Mouse (Mus musculus): Measurements from ENCODE around the gene Polrmt. TPM values are rescaled to one million over a fixed set of nuclear protein-coding genes. Genes with fewer than 3 reads are reported as not detected.

Gene Polrmt
- total RNA-seq, 2 experiments from 2014 or later = 45.3 to 49.0 TPM

DNA sequence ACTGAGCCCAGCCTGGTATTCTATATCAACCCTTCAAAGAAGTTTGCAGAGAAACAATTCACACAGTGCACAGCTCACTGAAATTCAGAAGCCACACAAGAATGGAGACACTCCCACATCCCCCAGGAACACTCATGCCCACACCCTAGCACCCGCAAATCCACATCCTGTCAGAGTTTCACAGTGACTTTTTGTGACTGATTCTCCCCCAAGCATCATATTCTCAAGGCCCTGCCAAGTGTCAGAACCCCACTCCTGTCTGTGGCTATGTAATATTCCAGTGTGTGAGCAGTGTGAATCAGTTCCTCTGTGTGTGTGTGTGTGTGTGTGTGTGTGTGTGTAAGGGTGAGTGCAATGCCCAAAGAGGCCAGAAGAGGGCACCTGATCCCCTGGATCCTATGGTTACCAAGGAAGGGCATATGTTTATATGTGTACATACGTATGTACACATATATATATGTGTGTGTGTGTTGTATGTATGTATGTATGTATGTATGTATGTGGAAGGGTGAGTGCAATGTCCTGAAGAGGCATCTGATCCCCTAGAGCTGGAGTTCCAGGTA lies 54.3 kb downstream of the Polrmt start:
- DNase-seq (ENCODE audit: low spot score in 2 of 2) = no peak

DNA sequence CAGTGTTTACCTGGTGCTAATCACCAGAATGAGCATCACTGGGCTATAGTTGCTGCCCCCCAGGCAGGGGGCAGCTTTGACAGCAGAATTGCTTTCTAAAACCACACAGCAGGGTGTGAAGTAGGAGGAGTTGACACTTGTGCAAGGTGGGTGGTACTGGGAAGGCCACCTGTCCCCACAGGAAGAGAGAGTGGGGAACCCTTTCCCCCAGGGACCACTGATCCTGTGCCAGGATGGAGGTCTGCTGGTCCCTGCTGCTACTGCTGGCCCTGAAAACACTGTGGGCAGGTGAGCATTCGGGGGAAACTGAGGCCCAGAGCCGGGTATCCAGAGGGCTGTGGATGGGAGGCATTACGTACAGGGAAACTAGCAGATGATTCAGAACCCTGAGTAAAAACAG lies 57.2 kb downstream of the Polrmt start:
- no peak for DNase-seq (ENCODE audit: low spot score in 2 of 2)

DNA sequence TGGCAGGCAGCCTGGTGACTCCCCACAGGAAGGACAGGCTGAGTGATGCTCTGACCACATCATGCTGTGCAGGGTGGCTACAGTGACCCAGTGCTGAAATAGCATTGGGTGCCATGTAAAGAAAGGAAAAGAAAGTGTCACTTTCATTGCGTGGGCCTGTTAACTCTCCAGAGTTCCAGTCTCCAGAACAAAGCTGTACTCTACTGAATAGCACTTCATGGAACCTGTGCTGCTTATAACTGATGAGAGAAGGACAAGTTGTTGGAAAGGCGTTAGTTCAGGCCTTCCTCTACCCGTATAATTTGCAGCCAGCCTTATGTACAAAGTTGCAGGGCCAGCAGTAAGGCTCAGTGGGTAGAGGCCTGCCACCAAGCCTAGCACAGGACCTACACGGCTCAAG lies 57.7 kb downstream of the Polrmt start, which contains the start of gene Gzmm:
Gene Gzmm, plus strand, starts transcription at position 301 of the 400 bp plus-strand sequence.
- DNase-seq (ENCODE audit: low spot score in 2 of 2) = no peak

DNA sequence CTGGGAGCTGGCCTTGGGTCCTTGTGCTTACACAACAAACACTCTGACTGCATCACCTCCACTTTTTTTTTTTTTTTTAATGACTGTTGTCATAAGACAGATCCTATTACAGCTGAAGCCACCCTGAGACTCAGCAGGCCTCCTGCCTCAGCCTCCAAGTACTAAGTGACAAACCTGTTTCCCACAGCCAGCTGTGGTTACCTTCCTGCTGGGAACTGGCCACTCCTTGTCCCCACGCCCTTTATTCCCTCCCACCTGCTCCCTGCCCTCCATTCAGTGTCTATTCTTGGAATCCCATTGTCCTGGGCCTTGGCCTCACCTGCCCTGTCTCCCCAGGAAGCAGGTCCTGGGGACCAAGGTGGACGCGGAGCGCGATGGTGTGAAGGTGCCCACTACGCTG lies 58.9 kb downstream of the Polrmt start:
- DNase-seq (ENCODE audit: low spot score in 2 of 2) = no peak

DNA sequence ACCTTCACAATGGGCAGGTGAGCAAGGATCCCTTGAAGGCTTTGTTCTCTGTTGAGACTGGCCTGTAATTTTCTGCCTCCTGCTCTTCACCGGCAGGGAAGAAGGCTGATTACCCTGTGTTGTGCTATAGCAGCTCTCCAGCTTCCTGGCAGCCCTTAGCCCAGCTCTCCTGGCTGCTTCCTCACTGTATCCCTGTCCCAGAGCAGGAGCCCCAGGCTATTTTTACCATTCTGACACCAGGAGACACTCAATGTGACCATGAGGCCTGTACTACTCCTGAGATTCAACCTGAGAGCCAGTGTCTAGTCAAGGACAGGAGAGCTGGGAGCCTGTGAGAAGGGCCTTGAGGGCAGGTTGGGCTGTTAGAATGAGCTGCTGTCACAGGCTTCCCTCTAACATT lies 59.7 kb downstream of the Polrmt start:
- DNase-seq (ENCODE audit: low spot score in 2 of 2) = no peak

DNA sequence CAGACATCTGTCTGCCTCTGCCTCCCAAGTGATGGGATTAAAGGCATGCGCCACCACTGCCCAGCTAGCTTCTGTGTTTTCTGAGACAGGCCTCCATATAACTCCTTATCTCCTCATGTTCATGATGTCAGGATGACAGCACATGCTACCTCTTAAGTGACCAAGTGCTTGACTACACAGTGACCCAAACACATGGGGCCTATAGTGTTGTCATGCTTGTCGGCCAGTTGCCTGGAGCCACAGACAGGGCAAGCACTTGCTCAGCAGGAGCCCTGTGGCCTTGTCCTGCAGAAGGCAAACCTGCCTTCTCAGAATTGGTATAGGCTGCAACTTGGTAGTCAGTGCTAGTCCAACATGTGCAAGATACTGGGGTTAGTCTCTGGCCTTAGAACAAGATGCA lies 60.2 kb downstream of the Polrmt start:
- DNase-seq (ENCODE audit: low spot score in 2 of 2) = no peak

Other genes starting within 250 kb of the Polrmt start
- 1 to 10 TPM; 5.2 to 8.5 TPM for gene Plpp2, start 212.8 kb downstream of the Polrmt start, total RNA-seq (2021)
- gene Mier2, start 191.4 kb downstream of the Polrmt start, total RNA-seq (2021) = 10 to 100 TPM; 51.5 to 52.8 TPM
- gene Theg, start 159.2 kb downstream of the Polrmt start, total RNA-seq (2021) = not detected
- 1 to 10 TPM; 6.5 to 8.3 TPM for gene C2cd4c, start 132.6 kb downstream of the Polrmt start, total RNA-seq (2021)
- gene Shc2, start 108.7 kb downstream of the Polrmt start, total RNA-seq (2021) = 10 to 100 TPM; 42.7 to 44.5 TPM
- under 1 TPM; 0.52 to 0.53 TPM for gene Odf3l2, start 100.8 kb downstream of the Polrmt start, total RNA-seq (2021)
- under 1 TPM in 1 of 2 experiments, not detected in 1; 0.37 TPM for gene Madcam1, start 82.0 kb downstream of the Polrmt start, total RNA-seq (2021)
- 10 to 100 TPM; 72.3 to 73.2 TPM for gene Tpgs1, start 77.2 kb downstream of the Polrmt start, total RNA-seq (2021)
- 10 to 100 TPM; 60.9 to 68.5 TPM for gene Cdc34, start 64.4 kb downstream of the Polrmt start, total RNA-seq (2021)
- 1 to 10 TPM; 1.7 to 1.9 TPM for gene Gzmm, start 57.6 kb downstream of the Polrmt start, total RNA-seq (2021)
- gene Bsg, start 42.1 kb downstream of the Polrmt start, total RNA-seq (2021) = 100 to 1,000 TPM; 695 to 807 TPM
- gene Hcn2, start 29.9 kb downstream of the Polrmt start, total RNA-seq (2021) = 10 to 100 TPM; 89.2 to 96.6 TPM
- gene Fgf22, start 8.5 kb upstream of the Polrmt start, total RNA-seq (2021) = 1 to 10 TPM in 1 of 2 experiments, under 1 TPM in 1; 0.88 to 1.7 TPM
- 10 to 100 TPM; 86.1 to 90.5 TPM for gene Rnf126, start 20.4 kb upstream of the Polrmt start, total RNA-seq (2021)
- 1 to 10 TPM; 1.2 to 2.4 TPM for gene Fstl3, start 30.7 kb upstream of the Polrmt start, total RNA-seq (2021)
- gene Prss57, start 44.4 kb upstream of the Polrmt start, total RNA-seq (2021) = under 1 TPM in 1 of 2 experiments, not detected in 1; 0.16 TPM
- gene Palm, start 47.0 kb upstream of the Polrmt start, total RNA-seq (2021) = 100 to 1,000 TPM; 356 to 379 TPM
- gene Misp, start 74.4 kb upstream of the Polrmt start, total RNA-seq (2021) = under 1 TPM; 0.26 to 0.53 TPM
- 10 to 100 TPM; 62.9 to 70.2 TPM for gene Ptbp1, start 107.8 kb upstream of the Polrmt start, total RNA-seq (2021)
- 1 to 10 TPM; 2.3 to 3.0 TPM for gene Prtn3, start 127.9 kb upstream of the Polrmt start, total RNA-seq (2021)
- gene Plppr3, start 128.1 kb upstream of the Polrmt start, total RNA-seq (2021) = 10 to 100 TPM; 53.5 to 57.7 TPM
- gene Elane, start 139.7 kb upstream of the Polrmt start, total RNA-seq (2021) = not detected
- not detected for gene Cfd, start 144.3 kb upstream of the Polrmt start, total RNA-seq (2021)
- 10 to 100 TPM; 48.8 to 51.9 TPM for gene Med16, start 162.3 kb upstream of the Polrmt start, total RNA-seq (2021)
- gene Gm26602, start 164.3 kb upstream of the Polrmt start, total RNA-seq (2021) = not detected
- 1 to 10 TPM; 5.0 to 8.9 TPM for gene Kiss1r, start 170.4 kb upstream of the Polrmt start, total RNA-seq (2021)
- gene R3hdm4, start 174.6 kb upstream of the Polrmt start, total RNA-seq (2021) = 100 to 1,000 TPM; 424 to 430 TPM
- 1 to 10 TPM; 4.5 to 6.4 TPM for gene Arid3a, start 180.5 kb upstream of the Polrmt start, total RNA-seq (2021)
- gene Wdr18, start 213.6 kb upstream of the Polrmt start, total RNA-seq (2021) = 10 to 100 TPM; 35.5 to 40.8 TPM
- gene Grin3b, start 224.1 kb upstream of the Polrmt start, total RNA-seq (2021) = under 1 TPM; 0.12 to 0.21 TPM
- gene Tmem259, start 237.7 kb upstream of the Polrmt start, total RNA-seq (2021) = 100 to 1,000 TPM; 135 to 144 TPM
- 1 to 10 TPM; 7.5 to 9.3 TPM for gene Cnn2, start 242.0 kb upstream of the Polrmt start, total RNA-seq (2021)
- gene Abca7, start 249.9 kb upstream of the Polrmt start, total RNA-seq (2021) = 10 to 100 TPM in 1 of 2 experiments, 1 to 10 TPM in 1; 9.8 to 10.5 TPM

All from layer of hippocampus, postnatal 14 days (tissue).